Mouse (Mus musculus) kidney, adult 8-10 months (tissue): ENCODE measurements around the gene Lce1e.

Experiments
- DNase-seq, 2 experiments: peaks; one replicate each; pipeline ENCODE4 v3.0.0; 2022

Gene Lce1e

DNA sequence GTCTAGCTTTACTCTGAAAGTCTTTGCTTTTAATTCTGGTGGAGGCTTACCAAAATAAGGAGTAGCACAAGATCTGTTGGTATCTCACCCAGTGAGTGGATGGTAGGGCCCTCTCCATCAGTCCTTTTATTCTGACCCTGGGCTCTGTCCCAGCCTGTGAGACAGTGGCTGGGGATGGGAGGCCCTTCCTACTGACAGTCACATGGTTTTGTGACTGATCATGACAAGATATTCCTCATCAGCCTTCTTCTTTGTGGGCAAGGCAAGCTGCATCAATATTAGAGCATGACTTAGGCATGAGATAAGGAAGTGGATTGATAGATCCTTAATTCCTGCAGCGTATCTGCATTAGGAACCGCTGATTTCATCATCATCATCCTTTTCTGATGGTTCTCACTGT is at the start of gene Lce1e:
Gene Lce1e (minus strand): TSS at position 101 of the 400 bp plus-strand sequence.
- DNase-seq: no peak

DNA sequence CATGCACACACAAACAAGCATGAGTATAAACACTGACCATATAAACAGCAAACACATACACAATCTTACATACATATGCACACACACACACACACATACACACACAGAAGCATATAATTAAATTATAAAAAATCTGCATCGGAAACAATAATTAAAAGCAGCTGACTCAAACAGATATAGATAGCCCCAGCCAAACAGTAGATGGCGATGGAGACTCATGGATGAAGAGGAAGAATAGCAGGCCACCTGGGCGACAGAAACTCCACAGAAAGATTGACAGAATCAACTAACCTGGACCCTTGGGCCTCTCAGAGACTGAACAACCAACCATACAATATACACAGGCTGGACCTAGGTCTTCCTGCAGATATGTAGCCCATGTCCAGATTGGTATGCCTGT is 44.3 kb upstream of the Lce1e start:
- no peak for DNase-seq

DNA sequence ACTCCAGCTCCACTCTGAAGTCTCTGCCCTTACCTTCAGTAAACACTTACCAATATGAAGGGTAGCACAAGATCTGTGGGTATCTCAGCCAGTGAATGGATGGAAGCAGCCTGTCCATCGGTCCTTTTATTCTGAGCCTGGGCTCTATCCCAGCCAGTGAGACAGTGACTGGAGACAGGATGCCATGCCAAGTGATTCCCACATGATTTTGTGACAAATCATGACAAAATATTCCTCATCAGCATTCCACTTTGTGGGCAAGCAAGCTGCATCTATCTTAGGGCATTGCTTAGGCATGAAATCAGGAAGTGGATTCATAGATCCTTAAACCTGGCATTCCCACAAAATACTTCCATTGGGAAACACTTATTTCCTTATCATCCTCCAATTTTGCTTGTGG is 43.4 kb upstream of the Lce1e start, which contains the start of gene Lce1g:
Gene Lce1g (minus strand): TSS at position 101 of the 400 bp plus-strand sequence.
- no peak for DNase-seq

DNA sequence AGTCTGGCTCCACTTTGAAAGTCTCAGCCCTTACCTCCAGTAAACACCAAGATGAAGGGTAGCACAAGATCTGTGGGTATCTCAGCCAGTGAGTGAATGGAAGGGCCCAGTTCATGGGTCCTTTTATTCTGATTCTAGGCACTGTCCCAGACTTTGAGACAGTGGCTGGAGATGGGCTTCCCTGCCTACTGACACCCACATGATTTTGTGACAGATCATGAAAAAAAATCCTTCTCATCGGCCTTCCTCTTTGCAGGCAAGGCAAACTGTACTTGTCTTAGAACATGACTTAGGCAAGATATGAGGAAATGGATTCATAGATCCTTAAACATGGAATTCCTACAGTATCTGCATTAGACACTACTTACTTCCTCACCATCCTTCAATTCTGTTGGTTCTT is 30.1 kb upstream of the Lce1e start, which contains the start of gene Gm38119:
Gene Gm38119 (minus strand): TSS at position 101 of the 400 bp plus-strand sequence.
- no peak for DNase-seq

DNA sequence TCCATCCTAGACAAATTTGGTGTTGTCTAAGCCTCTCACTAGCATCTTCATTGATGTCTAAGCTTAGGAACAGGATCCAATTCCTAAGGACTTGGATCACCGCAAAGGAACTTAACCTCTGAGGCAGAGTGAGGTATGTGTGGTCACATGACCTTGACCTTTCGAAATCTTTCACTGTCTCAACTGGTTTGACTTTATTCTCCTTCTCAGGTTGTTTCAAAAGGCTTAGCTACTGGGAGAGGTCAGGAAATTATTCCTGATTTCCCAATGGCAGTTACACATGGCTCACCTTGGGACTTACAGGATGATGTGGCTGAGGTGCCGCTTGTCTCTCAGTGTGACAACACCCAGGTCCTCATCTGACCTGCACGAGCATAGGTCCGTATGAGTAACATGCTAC is 13.8 kb upstream of the Lce1e start:
- no peak for DNase-seq

DNA sequence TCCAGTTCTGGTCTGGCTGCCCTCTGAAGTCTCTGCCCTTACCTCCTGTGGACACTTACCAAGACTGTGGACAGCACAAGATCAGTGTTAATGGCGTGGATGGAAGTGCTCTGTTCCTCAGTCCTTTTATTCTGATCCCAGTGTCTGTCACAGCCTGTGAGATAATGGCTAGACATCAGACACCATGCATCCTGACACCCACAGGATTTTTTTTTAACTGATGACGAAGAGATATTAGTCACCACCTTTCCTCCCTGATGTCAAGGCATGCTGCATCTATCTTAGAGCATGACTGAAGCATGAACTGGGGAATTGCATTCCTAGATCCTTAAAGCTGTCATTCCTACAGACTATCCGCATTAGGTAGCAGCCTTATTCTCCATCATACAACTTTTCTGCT is 11.4 kb upstream of the Lce1e start, which contains the start of gene Lce1f:
Gene Lce1f (minus strand): TSS at position 101 of the 400 bp plus-strand sequence.
- no peak for DNase-seq

DNA sequence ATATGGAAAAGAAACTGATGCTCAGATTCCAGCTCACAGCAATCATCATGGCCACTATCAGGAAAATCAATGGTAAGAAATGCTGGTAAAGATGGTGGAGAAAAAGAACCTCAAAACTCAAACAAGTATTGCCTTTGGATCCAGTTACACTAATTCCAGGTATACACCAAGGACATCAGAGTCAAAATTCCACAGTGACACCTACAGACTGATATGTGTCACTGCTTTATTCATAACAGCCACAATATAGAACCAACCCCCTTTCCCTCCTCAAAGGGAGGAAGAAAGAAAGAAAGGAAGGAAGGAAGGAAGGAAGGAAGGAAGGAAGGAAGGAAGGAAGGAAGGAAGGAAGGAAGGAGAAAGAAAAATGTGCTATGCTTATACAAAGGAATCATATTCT is 6.2 kb upstream of the Lce1e start:
- DNase-seq: no peak

DNA sequence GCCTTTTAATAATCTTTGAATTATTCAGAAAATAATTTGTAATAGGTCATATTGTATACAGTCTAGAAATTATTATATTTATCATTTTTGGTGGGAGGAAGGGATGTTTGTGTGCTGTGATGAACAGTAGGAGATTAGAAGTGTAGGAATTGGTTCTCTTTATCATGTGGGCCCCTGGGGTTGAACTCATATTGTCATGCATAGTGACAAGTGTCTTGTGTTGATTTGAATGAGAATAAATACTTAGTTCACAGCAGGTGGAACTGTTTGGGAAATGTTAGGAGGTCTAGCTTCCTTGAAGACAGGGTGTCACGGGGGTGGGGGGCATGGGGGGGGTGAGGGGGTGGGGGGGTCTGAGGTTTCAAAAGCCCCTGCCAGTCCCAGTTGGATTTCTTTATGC is 14.3 kb downstream of the Lce1e start:
- no peak for DNase-seq

DNA sequence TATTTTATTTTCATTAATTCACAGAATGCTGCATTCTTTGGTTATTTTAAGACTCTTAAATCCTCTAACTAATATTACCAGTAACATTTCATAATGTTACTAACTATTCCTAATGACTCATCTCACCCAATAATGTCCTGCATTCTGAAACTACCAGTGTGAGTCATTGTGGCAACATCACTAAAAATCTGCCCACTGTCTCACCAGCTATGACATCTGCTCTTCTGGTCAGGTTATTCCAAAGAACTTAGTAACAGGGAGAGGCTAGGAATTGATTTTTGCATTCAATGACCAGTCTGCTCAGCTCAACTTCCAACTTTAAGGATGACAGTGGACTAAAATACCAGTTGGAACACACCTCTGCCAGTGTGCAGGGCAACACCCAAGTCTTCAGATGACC is 17.2 kb downstream of the Lce1e start:
- DNase-seq: no peak

DNA sequence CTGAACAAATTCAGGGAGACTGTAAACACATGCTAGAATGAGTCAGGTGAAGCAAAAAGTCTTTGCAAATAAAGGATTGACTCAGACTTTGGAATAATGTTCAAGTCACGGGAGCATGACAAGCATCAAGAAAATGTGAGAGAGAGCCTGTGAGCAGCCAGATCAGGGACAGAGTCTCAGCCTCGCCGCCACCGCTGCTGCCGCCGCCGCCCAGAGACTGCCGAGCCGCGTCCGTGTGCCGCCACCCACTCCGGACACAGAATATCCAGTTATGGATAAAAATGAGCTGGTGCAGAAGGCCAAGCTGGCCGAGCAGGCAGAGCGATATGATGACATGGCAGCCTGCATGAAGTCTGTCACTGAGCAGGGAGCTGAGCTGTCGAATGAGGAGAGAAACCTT is 19.7 kb downstream of the Lce1e start:
- peak in 1 of 2 experiments; percentile 1 for DNase-seq

DNA sequence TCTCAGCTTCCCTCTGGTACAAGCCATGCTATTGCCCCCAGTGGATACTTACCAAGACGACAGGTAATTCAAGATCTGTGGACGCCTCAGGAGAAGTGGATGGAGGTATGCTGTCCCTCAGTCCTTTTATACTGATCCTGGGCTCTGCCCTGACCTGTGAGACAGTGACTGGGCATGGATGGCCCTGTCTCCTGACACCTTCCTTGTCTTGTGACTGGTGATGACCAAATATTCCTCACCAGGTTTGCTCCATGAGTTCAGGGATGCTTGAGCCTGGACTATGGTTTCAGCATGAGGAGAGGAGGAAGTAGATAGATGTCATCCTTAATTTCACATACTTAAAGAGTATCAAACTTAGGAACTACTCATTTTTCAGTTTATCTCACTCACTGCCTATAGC is 21.8 kb downstream of the Lce1e start, which contains the start of gene Lce1d:
Gene Lce1d (minus strand): TSS at position 101 of the 400 bp plus-strand sequence.
- DNase-seq: no peak

DNA sequence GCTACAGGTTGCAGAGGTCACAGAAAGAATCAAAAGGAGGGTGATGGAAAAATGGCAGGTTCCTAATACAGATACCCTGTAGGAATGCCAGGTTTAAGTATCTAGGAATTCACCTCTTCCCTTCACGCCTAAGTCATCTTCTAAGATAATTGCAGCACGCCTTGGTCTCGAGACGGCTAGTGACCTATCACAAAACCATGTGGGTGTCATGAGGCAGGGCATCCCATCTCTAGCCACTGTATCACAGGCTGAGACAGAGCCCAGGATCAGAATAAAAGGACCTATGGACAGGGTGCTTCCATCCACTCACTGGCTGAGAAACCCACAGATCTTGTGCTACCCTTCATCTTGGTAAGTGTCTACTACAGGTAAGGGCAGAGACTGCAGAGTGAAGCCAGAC is 29.9 kb downstream of the Lce1e start, which contains the start of gene Lce1c:
Gene Lce1c (plus strand): TSS at position 301 of the 400 bp plus-strand sequence.
- no peak for DNase-seq

DNA sequence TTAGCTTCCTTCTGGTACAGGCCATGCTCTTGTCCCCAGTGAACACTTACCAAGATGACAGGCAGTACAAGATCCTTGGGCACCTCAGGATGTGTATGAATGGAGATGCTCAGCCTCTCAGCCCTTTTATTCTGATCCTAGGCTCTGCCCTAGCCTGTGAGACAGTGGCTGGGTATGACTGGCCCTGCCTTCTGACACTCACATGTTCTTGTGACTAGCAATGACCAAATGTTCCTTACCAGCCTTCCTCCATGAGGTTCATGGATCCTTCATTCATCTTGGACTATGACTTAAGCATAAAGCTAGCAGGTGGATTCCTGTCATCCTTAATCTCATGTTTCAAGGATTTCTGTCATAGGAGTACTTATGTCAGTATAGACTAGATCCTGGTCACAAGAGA is 38.7 kb downstream of the Lce1e start, which contains the start of gene Lce1a2:
Gene Lce1a2 (minus strand): TSS at position 101 of the 400 bp plus-strand sequence.
- no peak for DNase-seq
